Mouse (Mus musculus): ENCODE measurements around the gene Art3.

- TF ChIP-seq GATA1 (IDR thresholded peaks at IDR 0.05; ENCODE audit: borderline replicate concordance, low read length) (no peak), FLI1 (IDR thresholded peaks at IDR 0.05; ENCODE audit: low read length) (no peak)
Observed at GRCm38 (mm10) chr5:92430723-92431122, 99.1 kb downstream of the Art3 start.
